Mouse (Mus musculus) C2C12 (cell line): ENCODE measurements around the gene Gm17359. TPM values are rescaled to one million over a fixed set of nuclear protein-coding genes. Genes with fewer than 3 reads are reported as not detected.

Experiments
- H3K27me3 ChIP-seq: one replicate; pipeline ENCODE4 v1.6.1; 2011; ENCODE audit not compliant: control insufficient read depth, insufficient read depth, insufficient read length
- H3K36me3 ChIP-seq: one replicate; pipeline ENCODE4 v1.6.1; 2011; ENCODE audit not compliant: control insufficient read depth, insufficient read depth
- H3K4me3 ChIP-seq: one replicate; pipeline ENCODE4 v1.5.1; 2011; ENCODE audit warnings: mild to moderate bottlenecking, control low read depth; ENCODE audit not compliant: poor library complexity, insufficient read depth, severe bottlenecking
- H3K79me2 ChIP-seq: one replicate; pipeline ENCODE4 v1.6.1; 2011; ENCODE audit not compliant: control insufficient read depth, insufficient read depth
- H3K79me3 ChIP-seq: one replicate; pipeline ENCODE4 v1.6.1; 2011; ENCODE audit warnings: low read depth, control low read depth
- H3ac ChIP-seq: one replicate; pipeline ENCODE3; 2011; ENCODE audit warnings: low read depth; ENCODE audit not compliant: control insufficient read depth, insufficient read length
- CEBPB ChIP-seq: IDR thresholded peaks from one replicate; pipeline ENCODE4 v1.6.1; 2011; ENCODE audit warnings: low read depth, mild to moderate bottlenecking, control low read depth, moderate library complexity
- CTCF ChIP-seq: IDR thresholded peaks from one replicate; pipeline ENCODE4 v1.5.1; 2011; ENCODE audit not compliant: control insufficient read depth, insufficient read depth, insufficient read length
- FOSL1 ChIP-seq: IDR thresholded peaks from one replicate; pipeline ENCODE4 v1.8.0; 2011; ENCODE audit warnings: mild to moderate bottlenecking, low read length; ENCODE audit not compliant: poor library complexity, insufficient read depth, severe bottlenecking
- MAX ChIP-seq: IDR thresholded peaks from one replicate; pipeline ENCODE4 v1.6.1; 2011; ENCODE audit warnings: mild to moderate bottlenecking, control low read depth
- MYOD1 ChIP-seq: IDR thresholded peaks from one replicate; pipeline ENCODE4 v1.6.1; 2011; ENCODE audit warnings: low read depth; ENCODE audit not compliant: control insufficient read depth, insufficient read length
- MYOG ChIP-seq: IDR thresholded peaks from one replicate; pipeline ENCODE4 v1.6.1; 2011; ENCODE audit not compliant: control insufficient read depth, insufficient read length; ENCODE audit errors: extremely low read depth
- USF1 ChIP-seq: IDR thresholded peaks from one replicate; pipeline ENCODE4 v1.6.1; 2011; ENCODE audit warnings: low read depth, mild to moderate bottlenecking, control low read depth, moderate library complexity
- polyA plus RNA-seq: library from polyadenylated mRNA; unstranded; fragments of >200 nt; fragmentation: generic; extraction: Trizol; gene quantifications from one replicate; pipeline ENCODE4 v1.2.1, GENCODE M21; 2012; ENCODE audit warnings: missing spikeins

Gm17359 gene
- polyA plus RNA-seq, 1 experiment, result not detected

GRCm38 (mm10) chr3:79296049-79296448, 40.4 kb upstream of the Gm17359 start:
- no peak overlapping the region for H3ac ChIP-seq
- TF ChIP-seq MYOG (no peak), MYOD1 (no peak), CTCF (no peak)
- no peaks in the 10 kb centered on the region for H3K27me3 ChIP-seq
- H3K79me2 ChIP-seq, result no peaks in the 10 kb centered on the region
- no peaks in the 10 kb centered on the region for H3K36me3 ChIP-seq
- no peak overlapping the region for H3K4me3 ChIP-seq
- H3K79me3 ChIP-seq, result no peaks in the 10 kb centered on the region

DNA sequence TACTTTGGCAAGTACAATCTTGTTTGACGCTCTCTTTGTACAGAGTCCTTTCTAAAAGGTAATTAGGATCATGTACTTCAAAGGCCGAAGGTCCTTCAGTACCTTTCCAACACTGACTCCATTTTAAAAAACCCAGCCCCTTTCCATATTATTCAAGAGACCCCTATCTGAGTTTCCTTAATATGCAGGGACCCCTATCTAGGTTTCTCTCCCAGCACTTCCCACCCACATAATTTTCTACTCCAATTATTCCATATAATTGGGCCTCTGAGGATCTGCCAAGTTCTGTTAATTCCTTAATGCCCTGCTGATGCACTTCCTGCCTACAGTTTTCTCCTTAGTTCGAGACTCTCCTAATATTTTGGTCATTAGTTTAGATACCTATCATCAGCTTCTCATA, 39.9 kb upstream of the Gm17359 start:
- Histone ChIP-seq H3K79me3 (no peaks in the 10 kb centered on the region), H3K79me2 (no peaks in the 10 kb centered on the region), H3ac (no peak overlapping the region), H3K4me3 (no peak overlapping the region), H3K27me3 (no peaks in the 10 kb centered on the region), H3K36me3 (no peaks in the 10 kb centered on the region)
- no peak for TF ChIP-seq CEBPB
- TF ChIP-seq USF1, result no peak
- no peak for TF ChIP-seq FOSL1
- no peak for TF ChIP-seq MAX
- TF ChIP-seq MYOG, result no peak
- no peak for TF ChIP-seq MYOD1
- no peak for TF ChIP-seq CTCF

DNA sequence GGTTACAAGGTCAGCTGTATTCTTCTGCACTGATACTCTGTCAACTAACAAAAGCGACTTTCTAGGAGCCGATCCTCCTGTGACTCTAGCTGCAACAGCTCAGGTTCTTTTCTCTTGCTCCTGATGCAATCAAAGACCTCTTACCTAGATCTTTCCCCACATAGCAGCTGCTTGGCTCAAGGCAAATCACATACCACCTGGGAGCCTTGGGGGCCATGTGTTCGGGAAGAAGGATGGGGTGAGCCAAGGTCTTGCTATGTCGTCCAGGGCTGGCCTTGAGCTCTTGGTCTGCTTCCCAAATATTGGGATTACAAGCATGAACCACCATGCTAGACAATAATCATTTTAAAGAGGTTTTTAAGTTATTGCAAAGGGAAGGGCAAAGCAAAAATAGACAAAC, 39.2 kb upstream of the Gm17359 start:
- Histone ChIP-seq H3K79me2 (no peaks in the 10 kb centered on the region), H3K79me3 (no peaks in the 10 kb centered on the region), H3ac (no peak overlapping the region), H3K4me3 (no peak overlapping the region), H3K36me3 (no peaks in the 10 kb centered on the region), H3K27me3 (no peaks in the 10 kb centered on the region)
- TF ChIP-seq MAX, result no peak
- no peak for TF ChIP-seq USF1
- TF ChIP-seq CTCF, result no peak
- no peak for TF ChIP-seq MYOG
- TF ChIP-seq MYOD1, result no peak
- TF ChIP-seq CEBPB, result no peak
- no peak for TF ChIP-seq FOSL1

GRCm38 (mm10) chr3:79299401-79299800, 37.1 kb upstream of the Gm17359 start:
- TF ChIP-seq CTCF (no peak), USF1 (no peak), FOSL1 (no peak), MYOG (no peak), MYOD1 (no peak), MAX (no peak)
- H3K4me3 ChIP-seq, result no peak overlapping the region
- H3K36me3 ChIP-seq, result no peaks in the 10 kb centered on the region
- H3ac ChIP-seq, result no peak overlapping the region
- no peaks in the 10 kb centered on the region for H3K79me3 ChIP-seq
- no peaks in the 10 kb centered on the region for H3K79me2 ChIP-seq
- no peaks in the 10 kb centered on the region for H3K27me3 ChIP-seq

GRCm38 (mm10) chr3:79308605-79309004, 27.9 kb upstream of the Gm17359 start:
- Histone ChIP-seq H3K79me3 (no peaks in the 10 kb centered on the region), H3K36me3 (no peaks in the 10 kb centered on the region), H3K79me2 (no peaks in the 10 kb centered on the region), H3K4me3 (no peak overlapping the region), H3K27me3 (no peaks in the 10 kb centered on the region), H3ac (no peak overlapping the region)
- TF ChIP-seq MYOG (no peak), CTCF (no peak), CEBPB (no peak), USF1 (no peak), MAX (no peak), FOSL1 (no peak), MYOD1 (no peak)

- no peaks in the 10 kb centered on the region for H3K36me3 ChIP-seq
- H3ac ChIP-seq, result no peak overlapping the region
- no peaks in the 10 kb centered on the region for H3K79me3 ChIP-seq
- H3K79me2 ChIP-seq, result no peaks in the 10 kb centered on the region
- H3K27me3 ChIP-seq, result no peaks in the 10 kb centered on the region
- no peak overlapping the region for H3K4me3 ChIP-seq
- TF ChIP-seq MAX (no peak), FOSL1 (no peak), USF1 (no peak)
Measured at GRCm38 (mm10) chr3:79310184-79310583, 26.3 kb upstream of the Gm17359 start.
